7 mouse cellular contexts compared by ENCODE assay signal in genomic region chr9:27298411-27299285, GRCm38 (mm10). TPM values are rescaled to one million over a fixed set of nuclear protein-coding genes. Genes with fewer than 3 reads are reported as not detected.
DNase-seq lines count a peak whose midpoint lies in the region; ATAC-seq and TF ChIP-seq lines count a peak whose summit lies in the region.

Gene Igsf9b (plus strand): TSS chr9:27299204.

- ATAC-seq in embryonic facial prominence, embryonic 13.5 days (ENCODE audit: insufficient number of reproducible peaks, insufficient read depth, low FRiP score, low TSS enrichment, low read depth) = peak; percentile 98
- peak; percentile 96 for ATAC-seq in intestine, postnatal 0 days

- H3K4me3 ChIP-seq in embryonic facial prominence, embryonic 13.5 days = peak within 1 kb of the TSS; percentile 73
- H3K4me3 ChIP-seq in intestine, postnatal 0 days (ENCODE audit: low read depth, low read length) = peak within 1 kb of the TSS; percentile 59
- H3K4me3 ChIP-seq in midbrain, embryonic 10.5 days = peak within 1 kb of the TSS; percentile 81

- peak; percentile 99 for DNase-seq in brain, adult 2 months (ENCODE audit: low read depth, low spot score)
- peak; percentile 94 to 95 for DNase-seq in heart, adult 18-20 months
- DNase-seq in left cerebral cortex, postnatal 14 days (ENCODE audit: low spot score in 2 of 2) = peak; percentile 97
- DNase-seq in midbrain, embryonic 10.5 days (ENCODE audit: low spot score) = peak; percentile 92
- peak; percentile 73 for DNase-seq in skeletal muscle tissue, adult 2 months (ENCODE audit: low read depth, low spot score)

- H3K9ac ChIP-seq in embryonic facial prominence, embryonic 13.5 days = peak within 1 kb of the TSS; percentile 61
- H3K9ac ChIP-seq in intestine, postnatal 0 days (ENCODE audit: low read depth, low read length) = 0 out of 2 replicates have a peak within 1 kb of the TSS, but pooled peaks have one; percentile 31

- H3K36me3 ChIP-seq in embryonic facial prominence, embryonic 13.5 days = no peaks in the 10 kb centered on the region
- no peaks in the 10 kb centered on the region for H3K36me3 ChIP-seq in intestine, postnatal 0 days (ENCODE audit: control insufficient read depth, insufficient read depth)
- no peaks in the 10 kb centered on the region for H3K36me3 ChIP-seq in midbrain, embryonic 10.5 days

- no peaks in the 10 kb centered on the region for H3K9me3 ChIP-seq in embryonic facial prominence, embryonic 13.5 days
- H3K9me3 ChIP-seq in intestine, postnatal 0 days (ENCODE audit: control insufficient read depth) = no peaks in the 10 kb centered on the region
- H3K9me3 ChIP-seq in midbrain, embryonic 10.5 days (replicated peaks) = no peaks in the 10 kb centered on the region

- no peak within 1 kb of the TSS for H3K27ac ChIP-seq in embryonic facial prominence, embryonic 13.5 days
- no peak within 1 kb of the TSS; the same call in 1 of the 2 replicates for H3K27ac ChIP-seq in intestine, postnatal 0 days (ENCODE audit: low read depth, low read length)
- H3K27ac ChIP-seq in midbrain, embryonic 10.5 days (replicated peaks) = peak within 1 kb of the TSS; percentile 81

- peaks cover 33% of the 10 kb centered on the region; the same call in 1 of the 2 replicates for H3K4me1 ChIP-seq in embryonic facial prominence, embryonic 13.5 days
- no peaks in the 10 kb centered on the region for H3K4me1 ChIP-seq in intestine, postnatal 0 days (replicated peaks; ENCODE audit: control insufficient read depth, insufficient read depth, low read length)
- H3K4me1 ChIP-seq in midbrain, embryonic 10.5 days = peaks cover 50% of the 10 kb centered on the region

- no peak for TF ChIP-seq CTCF in intestine, postnatal 0 days (IDR thresholded peaks at IDR 0.05; ENCODE audit: low read depth)

- intact Hi-C loops in left cerebral cortex, postnatal 14 days (cut with DNase I) = loop anchor here (5.0 kb wide), 1 partner anchor 106 kb away; no protein-coding TSS in a partner anchor

- under 1% methylated on average over 40 of the region's 40 CpGs for WGBS in embryonic facial prominence, embryonic 13.5 days
- under 1% methylated on average over 40 of the region's 40 CpGs for WGBS in intestine, postnatal 0 days
- WGBS in midbrain, embryonic 10.5 days = under 1% methylated on average over 40 of the region's 40 CpGs

- H3K4me2 ChIP-seq in embryonic facial prominence, embryonic 13.5 days = peak within 1 kb of the TSS; percentile 88
- H3K4me2 ChIP-seq in intestine, postnatal 0 days (replicated peaks; ENCODE audit: low read depth) = peak within 1 kb of the TSS; percentile 93

- peaks cover 56% of the 10 kb centered on the region for H3K27me3 ChIP-seq in embryonic facial prominence, embryonic 13.5 days
- peaks cover 29% of the 10 kb centered on the region; the same call in 1 of the 2 replicates for H3K27me3 ChIP-seq in intestine, postnatal 0 days (replicated peaks; ENCODE audit: control insufficient read depth, insufficient read depth, low read length)
- H3K27me3 ChIP-seq in midbrain, embryonic 10.5 days (ENCODE audit: low read depth, poor library complexity, severe bottlenecking) = peaks cover 36% of the 10 kb centered on the region

RNA-seq across cellular contexts. Expression of gene Igsf9b, which starts in this region (rescaled TPM):
- polyA plus RNA-seq in embryonic facial prominence, embryonic 13.5 days (2015; fragmentation: Nextera tagmentation; extraction: Ambion mirVana) = 3.0 and 4.4 TPM in 2 replicates
- total RNA-seq in heart, adult 18-20 months (2021) = 1 to 10 TPM; 3.6 to 3.8 TPM
- 3.6 and 3.9 TPM in 2 replicates for polyA plus RNA-seq in intestine, postnatal 0 days (2015; fragmentation: Nextera tagmentation; extraction: Ambion mirVana)
- total RNA-seq in left cerebral cortex, postnatal 14 days (2021) = 10 to 100 TPM; 74.3 to 75.7 TPM
- 5.5 and 6.0 TPM in 2 replicates for polyA plus RNA-seq in midbrain, embryonic 10.5 days (2016; fragmentation: Nextera tagmentation; extraction: Ambion mirVana)

Comparison
In these comparisons a context has a peak if more than half of its experiments do, and no peak if none do; other contexts are left out.
1. RNA of gene Igsf9b (total RNA-seq): 74.3 to 75.7 TPM in left cerebral cortex, postnatal 14 days; 3.6 to 3.8 TPM in heart, adult 18-20 months; every median in the first group is over 10 times any median in the second.
2. Peak in every context shown above with its lines, with median percentiles within 50 percentile points of each other: DNase-seq and H3K4me3 ChIP-seq.